Mouse (Mus musculus): ENCODE measurements at regions not wholly inside any gene's neighbourhood (a gene's known extent, or its start where the extent isn't known, plus 50 kb on each side); places are given as distances from the start of the nearest gene placed in this dataset.

GRCm38 (mm10) chr1:90343492-90343891, 139.7 kb downstream of the Ackr3 start:
- no peak for DNase-seq (ENCODE audit: low read depth, low spot score)

- no peak for DNase-seq (ENCODE audit: low read depth, low spot score)
Observed at GRCm38 (mm10) chr1:90347032-90347431, 143.3 kb downstream of the Ackr3 start.

GRCm38 (mm10) chr1:90349611-90350010, 145.8 kb downstream of the Ackr3 start:
- no peak for DNase-seq (ENCODE audit: low read depth, low spot score)

- DNase-seq (ENCODE audit: low read depth, low spot score), result no peak
Observed at GRCm38 (mm10) chr1:90353325-90353724, 149.5 kb downstream of the Ackr3 start.

- DNase-seq (ENCODE audit: low read depth, low spot score), result no peak
Observed at GRCm38 (mm10) chr1:90356567-90356966, 152.8 kb downstream of the Ackr3 start.

- DNase-seq (ENCODE audit: low read depth, low spot score), result no peak
Observed at GRCm38 (mm10) chr1:90357391-90357790, 153.6 kb downstream of the Ackr3 start.

- no peak for DNase-seq (ENCODE audit: low read depth, low spot score)
Observed at GRCm38 (mm10) chr1:90358971-90359370, 155.2 kb downstream of the Ackr3 start.

- no peak for DNase-seq (ENCODE audit: low read depth, low spot score)
Observed at GRCm38 (mm10) chr1:90360065-90360464, 156.3 kb downstream of the Ackr3 start.

GRCm38 (mm10) chr1:90364444-90364843, 160.7 kb downstream of the Ackr3 start:
- DNase-seq (ENCODE audit: low read depth, low spot score), result no peak

- no peak for DNase-seq (ENCODE audit: low read depth, low spot score)
Observed at GRCm38 (mm10) chr1:90368581-90368980, 164.8 kb downstream of the Ackr3 start.

- no peak for DNase-seq (ENCODE audit: low read depth, low spot score)
Observed at GRCm38 (mm10) chr1:90369287-90369686, 165.5 kb downstream of the Ackr3 start.

- DNase-seq (ENCODE audit: low read depth, low spot score), result no peak
Observed at GRCm38 (mm10) chr1:90370766-90371165, 167.0 kb downstream of the Ackr3 start.

- DNase-seq (ENCODE audit: low read depth, low spot score), result no peak
Observed at GRCm38 (mm10) chr1:90373001-90373400, 169.2 kb downstream of the Ackr3 start.

- DNase-seq (ENCODE audit: low read depth, low spot score), result no peak
Observed at GRCm38 (mm10) chr1:90374517-90374916, 170.7 kb downstream of the Ackr3 start.

- DNase-seq (ENCODE audit: low read depth, low spot score), result no peak
Observed at GRCm38 (mm10) chr1:90380034-90380705, 176.4 kb downstream of the Ackr3 start.

- DNase-seq (ENCODE audit: low read depth, low spot score), result no peak
Observed at GRCm38 (mm10) chr1:90382941-90383470, 179.2 kb downstream of the Ackr3 start.

- DNase-seq (ENCODE audit: low read depth, low spot score), result no peak
Observed at GRCm38 (mm10) chr1:90385024-90385423, 181.2 kb downstream of the Ackr3 start.

- DNase-seq (ENCODE audit: low read depth, low spot score), result no peak
Observed at GRCm38 (mm10) chr1:90386792-90387191, 183.0 kb downstream of the Ackr3 start.

- no peak for DNase-seq (ENCODE audit: low read depth, low spot score)
Observed at GRCm38 (mm10) chr1:90390422-90390821, 186.6 kb downstream of the Ackr3 start.

GRCm38 (mm10) chr1:90393861-90394260, 190.1 kb downstream of the Ackr3 start:
- DNase-seq (ENCODE audit: low read depth, low spot score), result no peak

- no peak for DNase-seq (ENCODE audit: low read depth, low spot score)
Observed at GRCm38 (mm10) chr1:90395331-90396016, 191.7 kb downstream of the Ackr3 start.

- DNase-seq (ENCODE audit: low read depth, low spot score), result no peak
Observed at GRCm38 (mm10) chr1:90396660-90397059, 192.9 kb downstream of the Ackr3 start.

- no peak for DNase-seq (ENCODE audit: low read depth, low spot score)
Observed at GRCm38 (mm10) chr1:90397355-90397754, 193.6 kb downstream of the Ackr3 start.

Data from brain, embryonic 18.5 days (tissue).